30 mouse cellular contexts compared by ENCODE assay signal in genomic region chr5:146280012-146280411, GRCm38 (mm10). TPM values are rescaled to one million over a fixed set of nuclear protein-coding genes. Genes with fewer than 3 reads are reported as not detected.
DNase-seq lines count a peak whose midpoint lies in the region; ATAC-seq and TF ChIP-seq lines count a peak whose summit lies in the region.
"Had no signal": no experiment of that assay in that cellular context is flagged by ENCODE, and none has a peak within 500 bp of the region (broad histone marks: within the 10 kb centered on the region; RNA-seq: fewer than 3 reads in every experiment).

No protein-coding gene starts in this region.

- peak; percentile 80 for ATAC-seq in liver, embryonic 13.5 days (ENCODE audit: low read depth)
- peak; percentile 80 for ATAC-seq in liver, embryonic 16.5 days (ENCODE audit: low read depth)
- ATAC-seq in hindbrain, embryonic 12.5 days (ENCODE audit: low FRiP score): no peak
- ATAC-seq: activated CD4-positive, CD25-positive, alpha-beta regulatory T cell, adult 4 months; CD4-positive, CD25-positive, alpha-beta regulatory T cell, adult 4 months; forebrain, embryonic 15.5 days; hindbrain, postnatal 0 days had no signal

- H3K79me2 ChIP-seq in MEL (ENCODE audit: control insufficient read depth, insufficient read depth, low read length, poor library complexity): no peaks in the 10 kb centered on the region

- no peak for TF ChIP-seq CTCF in MEL (IDR thresholded peaks at IDR 0.05 in 2 of 3, conservative IDR thresholded peaks at IDR 0.05 in 1 of 3; ENCODE audit: control insufficient read depth in 1 of 3, insufficient read depth in 1 of 3, low read depth in 2 of 3, low read length in 3 of 3, poor library complexity in 1 of 3, severe bottlenecking in 1 of 3)

- H3K27ac ChIP-seq in MEL (ENCODE audit: control insufficient read depth, low read depth, low read length): no peak overlapping the region
- H3K27ac ChIP-seq in liver, embryonic 13.5 days: peak overlapping the region; percentile 60
- peak overlapping the region; percentile 37; the same call in 1 of the 2 replicates for H3K27ac ChIP-seq in liver, embryonic 16.5 days (ENCODE audit: low read length)
- no peak overlapping the region for H3K27ac ChIP-seq in hindbrain, embryonic 12.5 days
- H3K27ac ChIP-seq: embryonic facial prominence, embryonic 12.5 days; embryonic facial prominence, embryonic 15.5 days; forebrain, embryonic 12.5 days; forebrain, embryonic 15.5 days; heart, embryonic 15.5 days; hindbrain, embryonic 10.5 days; hindbrain, embryonic 14.5 days; hindbrain, postnatal 0 days had no signal

- DNase-seq in MEL (ENCODE audit: low read depth, low spot score): peak; percentile 61
- DNase-seq in c-Kit-positive CD71-positive TER-119-negative erythroid progenitor cells, embryonic 14.5 days (ENCODE audit: low read depth): peak; percentile 25
- DNase-seq in liver, embryonic 13.5 days: no peak
- DNase-seq in gastrocnemius, postnatal 4 days (ENCODE audit: low spot score in 2 of 2): no peak
- DNase-seq in thymus, postnatal 10 days (ENCODE audit: low spot score in 2 of 2): no peak
- no peak for DNase-seq in thymus, postnatal 0 days (ENCODE audit: low spot score)
- DNase-seq: adrenal gland, adult 8-10 months; adrenal gland, postnatal 25 days; cerebellum, adult 11 months; cerebellum, adult 2 months; cerebellum, adult 9-11 months; cerebellum, postnatal 25 days; gastrocnemius, postnatal 36 days; heart, adult 18-20 months; heart, postnatal 10 days; heart, postnatal 36 days had no signal

- H3K9me3 ChIP-seq in MEL (replicated peaks; ENCODE audit: insufficient read depth, low read length): no peaks in the 10 kb centered on the region
- H3K9me3 ChIP-seq in liver, embryonic 13.5 days (replicated peaks): no peaks in the 10 kb centered on the region
- no peaks in the 10 kb centered on the region for H3K9me3 ChIP-seq in liver, embryonic 16.5 days (replicated peaks; ENCODE audit: control insufficient read depth, low read length)
- H3K9me3 ChIP-seq in hindbrain, embryonic 12.5 days (replicated peaks): no peaks in the 10 kb centered on the region
- H3K9me3 ChIP-seq: embryonic facial prominence, embryonic 12.5 days; embryonic facial prominence, embryonic 15.5 days; forebrain, embryonic 12.5 days; forebrain, embryonic 15.5 days; heart, embryonic 12.5 days; heart, embryonic 15.5 days; hindbrain, embryonic 10.5 days had no signal

- TF ChIP-seq POLR2A in MEL (IDR thresholded peaks at IDR 0.05; ENCODE audit: control insufficient read depth in 1 of 2, insufficient read depth in 1 of 2, low read depth in 1 of 2, low read length in 2 of 2, poor library complexity in 1 of 2): no peak

- no peak overlapping the region for H3K4me3 ChIP-seq in MEL (ENCODE audit: control insufficient read depth in 1 of 2, insufficient read depth in 1 of 2, low read depth in 2 of 2, low read length in 2 of 2)
- no peak overlapping the region for H3K4me3 ChIP-seq in liver, embryonic 13.5 days (replicated peaks)
- no peak overlapping the region for H3K4me3 ChIP-seq in liver, embryonic 16.5 days (ENCODE audit: low read depth, low read length)
- H3K4me3 ChIP-seq in hindbrain, embryonic 12.5 days: no peak overlapping the region
- H3K4me3 ChIP-seq: embryonic facial prominence, embryonic 12.5 days; embryonic facial prominence, embryonic 15.5 days; erythroblast, embryonic 14.5 days; forebrain, embryonic 12.5 days; forebrain, embryonic 15.5 days; heart, embryonic 12.5 days; heart, embryonic 15.5 days; hindbrain, embryonic 10.5 days had no signal

- H3K9ac ChIP-seq in MEL (ENCODE audit: control insufficient read depth, low read depth, low read length, poor library complexity, severe bottlenecking): no peak overlapping the region
- H3K9ac ChIP-seq in liver, embryonic 13.5 days: peak overlapping the region; percentile 33; the same call in 1 of the 2 replicates
- H3K9ac ChIP-seq in liver, embryonic 16.5 days (ENCODE audit: low read depth, low read length): no peak overlapping the region
- no peak overlapping the region for H3K9ac ChIP-seq in hindbrain, embryonic 12.5 days
- H3K9ac ChIP-seq: embryonic facial prominence, embryonic 12.5 days; embryonic facial prominence, embryonic 15.5 days; forebrain, embryonic 12.5 days; forebrain, embryonic 15.5 days; heart, embryonic 12.5 days; heart, embryonic 15.5 days; hindbrain, embryonic 14.5 days had no signal

- peaks cover 13 to 48% of the 10 kb centered on the region in 2 experiments for H3K36me3 ChIP-seq in MEL (ENCODE audit: control insufficient read depth in 1 of 2, insufficient read depth in 2 of 2, low read length in 2 of 2)
- peaks cover 67% of the 10 kb centered on the region for H3K36me3 ChIP-seq in liver, embryonic 13.5 days
- peaks cover 21% of the 10 kb centered on the region for H3K36me3 ChIP-seq in liver, embryonic 16.5 days (ENCODE audit: control insufficient read depth, insufficient read depth)
- H3K36me3 ChIP-seq in hindbrain, embryonic 12.5 days: no peaks in the 10 kb centered on the region

- no peak for TF ChIP-seq RAD21 in MEL (IDR thresholded peaks at IDR 0.05; ENCODE audit: low read depth, low read length)

- no peaks in the 10 kb centered on the region for H3K27me3 ChIP-seq in MEL (ENCODE audit: control insufficient read depth in 1 of 2, insufficient read depth in 2 of 2, low read length in 2 of 2)
- H3K27me3 ChIP-seq in liver, embryonic 13.5 days: no peaks in the 10 kb centered on the region
- H3K27me3 ChIP-seq in liver, embryonic 16.5 days (ENCODE audit: control insufficient read depth, insufficient read depth, low read depth, low read length): no peaks in the 10 kb centered on the region
- H3K27me3 ChIP-seq in hindbrain, embryonic 12.5 days: no peaks in the 10 kb centered on the region
- H3K27me3 ChIP-seq: embryonic facial prominence, embryonic 12.5 days; embryonic facial prominence, embryonic 15.5 days; forebrain, embryonic 12.5 days; forebrain, embryonic 15.5 days; heart, embryonic 12.5 days; heart, embryonic 15.5 days had no signal

- peak; percentile 58 to 69; a peak in 3 of 4 replicates for TF ChIP-seq EP300 in MEL (IDR thresholded peaks at IDR 0.05; ENCODE audit: low read depth in 1 of 2, low read length in 2 of 2)

- H3K4me2 ChIP-seq in liver, embryonic 13.5 days: no peak overlapping the region
- H3K4me2 ChIP-seq in liver, embryonic 16.5 days (ENCODE audit: low read depth, low read length): no peak overlapping the region
- H3K4me2 ChIP-seq in hindbrain, embryonic 12.5 days (replicated peaks): no peak overlapping the region
- H3K4me2 ChIP-seq: embryonic facial prominence, embryonic 12.5 days; embryonic facial prominence, embryonic 15.5 days; forebrain, embryonic 12.5 days; forebrain, embryonic 15.5 days; heart, embryonic 12.5 days; heart, embryonic 15.5 days; hindbrain, embryonic 14.5 days had no signal

- peaks cover 7 to 8% of the 10 kb centered on the region in 2 experiments for H3K4me1 ChIP-seq in MEL (ENCODE audit: control insufficient read depth in 1 of 2, insufficient read depth in 2 of 2, low read length in 2 of 2)
- H3K4me1 ChIP-seq in liver, embryonic 13.5 days (replicated peaks): peaks cover 45% of the 10 kb centered on the region
- H3K4me1 ChIP-seq in liver, embryonic 16.5 days (ENCODE audit: control insufficient read depth, low read depth, low read length): peaks cover 14% of the 10 kb centered on the region
- peaks cover 7% of the 10 kb centered on the region; the same call in 1 of the 2 replicates for H3K4me1 ChIP-seq in hindbrain, embryonic 12.5 days
- H3K4me1 ChIP-seq: embryonic facial prominence, embryonic 12.5 days; embryonic facial prominence, embryonic 15.5 days; forebrain, embryonic 12.5 days; forebrain, embryonic 15.5 days; heart, embryonic 12.5 days; heart, embryonic 15.5 days; hindbrain, embryonic 10.5 days had no signal

TF ChIP-seq in MEL, 35 proteins besides CTCF, POLR2A, EP300 and RAD21:
- TF ChIP-seq TCF12 (IDR thresholded peaks at IDR 0.05; ENCODE audit: low read depth, low read length): peak; percentile 21; the same call in 1 of the 2 replicates
- TF ChIP-seq USF2 (IDR thresholded peaks at IDR 0.05; ENCODE audit: borderline replicate concordance in 1 of 2, insufficient read depth in 1 of 2, low read depth in 1 of 2, low read length in 2 of 2): 0 out of 4 replicates have a peak, but pooled peaks of 1 of the 2 experiments have one; percentile 4
- TF ChIP-seq BHLHE40 (IDR thresholded peaks at IDR 0.05; ENCODE audit: borderline replicate concordance, low read depth, low read length): no peak
- TF ChIP-seq MYC (IDR thresholded peaks at IDR 0.05; ENCODE audit: low read depth, low read length): no peak
- no peak for TF ChIP-seq CHD2 (IDR thresholded peaks at IDR 0.05; ENCODE audit: low read length)
- TF ChIP-seq SIN3A (IDR thresholded peaks at IDR 0.05; ENCODE audit: low read length): peak; percentile 50; the same call in 1 of the 2 replicates
- peak; percentile 61 for TF ChIP-seq GATA1 (IDR thresholded peaks at IDR 0.05; ENCODE audit: low read depth, low read length)
- TF ChIP-seq RCOR1 (IDR thresholded peaks at IDR 0.05; ENCODE audit: low read depth, low read length): peak; percentile 74; the same call in 1 of the 2 replicates

RNA-seq across cellular contexts. Expression of gene Cdk8, which starts 49.0 kb away (rescaled TPM):
- total RNA-seq in MEL (2012; rRNA removed): 151 and 154 TPM in 2 replicates
- polyA plus RNA-seq in MEL (2012; ENCODE audit: insufficient read depth in 1 of 2, insufficient read length in 2 of 2, low read depth in 1 of 2, low replicate concordance in 2 of 2, missing spikeins in 1 of 2): 100 to 1,000 TPM; 139 to 745 TPM
- polyA plus RNA-seq in liver, embryonic 13.5 days (2015; fragmentation: Nextera tagmentation; extraction: Ambion mirVana): 19.9 and 20.4 TPM in 2 replicates
- 11.5 and 11.8 TPM in 2 replicates for polyA plus RNA-seq in liver, embryonic 16.5 days (2015; fragmentation: Nextera tagmentation; extraction: Ambion mirVana)
- total RNA-seq in gastrocnemius, postnatal 4 days (2021): 10 to 100 TPM; 39.0 to 48.2 TPM
- 30.9 and 32.6 TPM in 2 replicates for polyA plus RNA-seq in hindbrain, embryonic 12.5 days (2016; fragmentation: Nextera tagmentation; extraction: Ambion mirVana)
- 15.6 and 16.3 TPM in 2 replicates for polyA plus RNA-seq in thymus, postnatal 0 days (2015; fragmentation: Nextera tagmentation; extraction: Ambion mirVana)

RNA-seq across cellular contexts. Expression of gene Rnf6, which starts 58.7 kb away (rescaled TPM):
- total RNA-seq in MEL (2012; rRNA removed): 52.5 and 57.3 TPM in 2 replicates
- polyA plus RNA-seq in MEL (2012; ENCODE audit: insufficient read depth in 1 of 2, insufficient read length in 2 of 2, low read depth in 1 of 2, low replicate concordance in 2 of 2, missing spikeins in 1 of 2): 10 to 100 TPM; 44.9 to 70.1 TPM
- polyA plus RNA-seq in liver, embryonic 13.5 days (2015; fragmentation: Nextera tagmentation; extraction: Ambion mirVana): 21.3 and 28.2 TPM in 2 replicates
- polyA plus RNA-seq in liver, embryonic 16.5 days (2015; fragmentation: Nextera tagmentation; extraction: Ambion mirVana): 28.0 and 30.9 TPM in 2 replicates
- 10 to 100 TPM; 36.8 to 46.9 TPM for total RNA-seq in gastrocnemius, postnatal 4 days (2021)
- polyA plus RNA-seq in hindbrain, embryonic 12.5 days (2016; fragmentation: Nextera tagmentation; extraction: Ambion mirVana): 23.5 and 26.2 TPM in 2 replicates
- 61.1 and 63.3 TPM in 2 replicates for polyA plus RNA-seq in thymus, postnatal 0 days (2015; fragmentation: Nextera tagmentation; extraction: Ambion mirVana)

Comparison
In these comparisons a context has a peak if more than half of its experiments do, and no peak if none do; other contexts are left out.
1. DNase-seq: peak in MEL (single experiment) and c-Kit-positive CD71-positive TER-119-negative erythroid progenitor cells, embryonic 14.5 days (single experiment); none in liver, embryonic 13.5 days (single experiment), gastrocnemius, postnatal 4 days (0 of 2), thymus, postnatal 10 days (0 of 2) and thymus, postnatal 0 days (single experiment).
2. H3K27ac ChIP-seq: peak in liver, embryonic 13.5 days (single experiment) and liver, embryonic 16.5 days (single experiment); none in MEL (single experiment) and hindbrain, embryonic 12.5 days (single experiment).